Mouse (Mus musculus): ENCODE measurements around the gene 4833439L19Rik. TPM values are rescaled to one million over a fixed set of nuclear protein-coding genes. Genes with fewer than 3 reads are reported as not detected.

4833439L19Rik gene
- polyA plus RNA-seq, 2 experiments, result 84.6 to 125 TPM

DNA sequence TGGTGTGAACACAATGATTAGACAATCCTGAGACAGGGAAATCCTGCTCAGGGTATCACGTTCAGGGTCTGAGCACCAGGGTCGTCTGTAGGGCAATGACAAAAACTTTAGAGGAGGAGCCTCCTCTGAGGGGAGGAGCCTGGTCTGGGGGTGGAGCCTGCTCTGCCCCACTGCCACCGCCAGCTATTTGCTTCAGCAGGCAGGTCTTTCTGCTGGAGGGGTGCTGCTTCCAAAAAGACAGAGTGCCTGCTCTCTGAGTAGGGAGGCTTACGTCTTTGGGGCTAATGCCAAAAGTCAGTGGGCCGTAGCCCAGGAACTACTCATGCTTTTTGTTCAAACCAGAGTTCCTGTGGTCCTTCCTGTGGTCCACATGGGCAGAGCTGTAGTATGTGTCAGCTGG lies 3.1 kb upstream of the 4833439L19Rik start:
- ATAC-seq (ENCODE audit: low FRiP score, low read depth), result no peak
- no peaks in the 10 kb centered on the region for H3K36me3 ChIP-seq (ENCODE audit: control insufficient read depth, insufficient read depth, low read length)
- H3K27me3 ChIP-seq (ENCODE audit: control insufficient read depth, insufficient read depth, low read length), result no peaks in the 10 kb centered on the region
- no peak overlapping the region for H3K27ac ChIP-seq (replicated peaks; ENCODE audit: low read depth, low read length)
- peaks cover 9% of the 10 kb centered on the region; the same call in 1 of the 2 replicates for H3K4me1 ChIP-seq (ENCODE audit: control insufficient read depth, insufficient read depth, low read length)
- H3K9ac ChIP-seq (ENCODE audit: low read depth, low read length, severe bottlenecking), result no peak overlapping the region
- no peaks in the 10 kb centered on the region for H3K9me3 ChIP-seq (ENCODE audit: control insufficient read depth, low read length)
- no peak for DNase-seq (ENCODE audit: low spot score)
- no peak overlapping the region for H3K4me2 ChIP-seq (replicated peaks; ENCODE audit: low read depth, low read length, severe bottlenecking)
- 43% methylated on average over 5 of the region's 5 CpGs for WGBS
- H3K4me3 ChIP-seq (replicated peaks; ENCODE audit: low read length), result no peak overlapping the region
- TF ChIP-seq POLR2A (IDR thresholded peaks at IDR 0.05; ENCODE audit: borderline replicate concordance, extremely low read depth, insufficient read depth, insufficient read length), result no peak

DNA sequence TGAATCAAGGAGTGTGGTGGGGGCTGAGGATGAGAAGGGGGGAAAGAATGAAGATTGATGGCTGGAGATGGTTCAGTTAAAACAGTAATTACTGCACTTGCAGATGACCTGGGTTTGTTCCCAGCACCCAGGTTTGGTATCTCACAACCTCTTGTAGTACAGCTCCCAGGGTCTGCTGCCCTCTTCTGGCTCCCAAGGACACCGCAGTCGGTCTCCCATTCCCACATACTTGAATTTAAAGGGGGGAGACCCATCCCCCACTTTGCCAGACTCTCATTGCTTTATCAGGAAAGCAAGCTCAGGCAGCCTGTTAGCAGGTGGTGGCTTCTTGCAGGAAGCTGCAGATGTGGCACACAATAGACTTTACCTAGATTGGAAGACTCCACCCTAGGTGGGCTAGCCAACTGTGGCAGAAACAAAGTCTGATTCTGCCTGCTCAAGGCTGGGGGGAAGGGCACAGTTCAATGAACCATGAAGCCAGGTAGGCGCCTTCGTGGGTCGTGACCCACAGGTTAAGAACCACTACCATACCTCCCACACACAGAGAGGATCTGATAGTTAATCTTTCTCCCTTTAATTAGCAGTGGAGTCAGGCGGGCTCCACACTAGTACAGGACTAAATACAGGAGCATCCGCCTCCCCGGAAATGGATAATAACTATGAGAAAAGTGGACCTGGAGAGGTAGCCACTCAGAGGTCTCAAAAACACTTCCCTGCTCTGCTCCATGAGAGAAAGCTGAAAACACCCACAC lies 535 bp upstream of the 4833439L19Rik start:
- 53% methylated on average over 8 of the region's 8 CpGs for WGBS
- Histone ChIP-seq H3K36me3 (ENCODE audit: control insufficient read depth, insufficient read depth, low read length) (peaks cover 24% of the 10 kb centered on the region), H3K4me1 (ENCODE audit: control insufficient read depth, insufficient read depth, low read length) (peaks cover 9% of the 10 kb centered on the region; the same call in 1 of the 2 replicates), H3K4me3 (replicated peaks; ENCODE audit: low read length) (peak overlapping the region; percentile 98), H3K9ac (ENCODE audit: low read depth, low read length, severe bottlenecking) (peak overlapping the region; percentile 93; the same call in 1 of the 2 replicates), H3K9me3 (ENCODE audit: control insufficient read depth, low read length) (no peaks in the 10 kb centered on the region), H3K27ac (replicated peaks; ENCODE audit: low read depth, low read length) (no peak overlapping the region), H3K27me3 (ENCODE audit: control insufficient read depth, insufficient read depth, low read length) (no peaks in the 10 kb centered on the region), H3K4me2 (replicated peaks; ENCODE audit: low read depth, low read length, severe bottlenecking) (peak overlapping the region; percentile 57)
- ATAC-seq (ENCODE audit: low FRiP score, low read depth) (peak; percentile 66), DNase-seq (ENCODE audit: low spot score) (peak; percentile 44)
- no peak for TF ChIP-seq POLR2A (IDR thresholded peaks at IDR 0.05; ENCODE audit: borderline replicate concordance, extremely low read depth, insufficient read depth, insufficient read length)

DNA sequence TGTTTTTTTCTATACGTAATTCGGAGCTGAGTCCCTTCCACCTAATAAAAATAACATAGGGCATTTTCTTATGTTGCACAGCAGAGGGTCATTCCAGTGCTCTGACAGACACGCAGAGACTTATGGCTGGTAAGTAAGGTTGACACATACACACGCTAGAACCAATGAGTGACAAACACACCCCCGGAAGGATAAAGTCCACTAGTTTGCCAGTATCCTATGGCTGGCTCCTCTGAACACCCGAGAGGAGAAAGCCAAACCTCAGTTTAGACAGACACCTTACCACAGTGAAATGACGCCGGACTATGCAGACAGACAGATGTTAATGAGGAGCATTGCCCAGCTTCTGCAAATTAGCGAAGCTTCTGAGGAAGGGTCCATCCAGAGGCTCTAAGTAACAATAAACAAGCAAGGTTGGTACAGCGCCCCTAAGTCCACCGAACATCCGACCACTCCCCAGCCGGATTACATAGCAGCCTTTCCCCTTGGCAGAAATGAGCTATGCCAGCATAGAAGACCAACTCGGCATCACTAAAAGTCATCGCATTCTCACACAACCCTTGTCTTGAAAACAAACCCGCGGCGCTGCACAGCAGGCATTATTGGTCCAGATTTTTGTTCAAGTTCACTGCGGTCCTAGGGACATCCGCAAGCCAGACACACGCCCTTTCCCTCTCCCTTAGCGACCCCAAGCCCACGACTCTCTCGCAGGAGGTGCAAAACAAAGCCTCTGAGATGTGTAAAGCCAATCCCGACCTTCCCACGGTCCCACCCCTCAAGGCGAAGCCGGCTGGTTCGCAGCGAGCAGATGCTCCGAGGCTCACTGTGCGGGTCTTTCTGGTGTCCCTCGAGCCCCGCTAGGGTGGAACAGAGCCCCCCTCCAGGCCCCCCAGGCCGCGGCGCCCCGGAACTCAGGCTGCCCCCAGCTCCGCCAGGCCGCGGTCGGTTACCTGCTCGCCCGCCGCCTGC lies 719 bp downstream of the 4833439L19Rik start:
- Histone ChIP-seq H3K4me2 (replicated peaks; ENCODE audit: low read depth, low read length, severe bottlenecking) (peak overlapping the region; percentile 85), H3K4me1 (ENCODE audit: control insufficient read depth, insufficient read depth, low read length) (peaks cover 9% of the 10 kb centered on the region; the same call in 1 of the 2 replicates), H3K27ac (replicated peaks; ENCODE audit: low read depth, low read length) (peak overlapping the region; percentile 15; the same call in 1 of the 2 replicates), H3K9ac (ENCODE audit: low read depth, low read length, severe bottlenecking) (peak overlapping the region; percentile 93), H3K36me3 (ENCODE audit: control insufficient read depth, insufficient read depth, low read length) (peaks cover 37% of the 10 kb centered on the region), H3K4me3 (replicated peaks; ENCODE audit: low read length) (peak overlapping the region; percentile 98), H3K9me3 (ENCODE audit: control insufficient read depth, low read length) (no peaks in the 10 kb centered on the region), H3K27me3 (ENCODE audit: control insufficient read depth, insufficient read depth, low read length) (no peaks in the 10 kb centered on the region)
- TF ChIP-seq POLR2A (IDR thresholded peaks at IDR 0.05; ENCODE audit: borderline replicate concordance, extremely low read depth, insufficient read depth, insufficient read length), result no peak
- ATAC-seq (ENCODE audit: low FRiP score, low read depth), result peak; percentile 50
- DNase-seq (ENCODE audit: low spot score), result no peak
- WGBS, result 13% methylated on average over 42 of the region's 45 CpGs

DNA sequence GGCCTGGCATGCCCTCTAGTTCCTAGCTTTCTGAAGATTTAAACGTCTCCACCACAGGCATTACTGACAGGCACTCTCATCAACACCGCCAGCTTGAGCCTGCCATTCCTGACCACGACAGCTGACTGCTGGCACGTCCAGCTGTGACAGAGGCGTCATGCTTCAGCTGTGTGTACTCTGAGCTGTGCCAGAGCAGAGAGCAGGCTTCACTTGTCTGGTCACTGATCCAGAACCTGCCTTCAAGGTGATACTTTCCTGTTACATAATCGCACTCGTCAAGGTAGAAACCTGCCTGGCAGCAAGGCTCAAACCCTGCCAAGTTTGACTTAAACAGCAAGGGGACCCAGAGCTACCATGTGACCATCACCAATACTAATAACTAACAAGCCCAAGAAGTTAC lies 2.7 kb downstream of the 4833439L19Rik start:
- Histone ChIP-seq H3K9ac (ENCODE audit: low read depth, low read length, severe bottlenecking) (no peak overlapping the region), H3K36me3 (ENCODE audit: control insufficient read depth, insufficient read depth, low read length) (peaks cover 56% of the 10 kb centered on the region), H3K27ac (replicated peaks; ENCODE audit: low read depth, low read length) (no peak overlapping the region), H3K4me3 (replicated peaks; ENCODE audit: low read length) (no peak overlapping the region), H3K27me3 (ENCODE audit: control insufficient read depth, insufficient read depth, low read length) (no peaks in the 10 kb centered on the region), H3K4me1 (ENCODE audit: control insufficient read depth, insufficient read depth, low read length) (peaks cover 9% of the 10 kb centered on the region; the same call in 1 of the 2 replicates), H3K4me2 (replicated peaks; ENCODE audit: low read depth, low read length, severe bottlenecking) (no peak overlapping the region), H3K9me3 (ENCODE audit: control insufficient read depth, low read length) (no peaks in the 10 kb centered on the region)
- ATAC-seq (ENCODE audit: low FRiP score, low read depth) (no peak), DNase-seq (ENCODE audit: low spot score) (no peak)
- TF ChIP-seq POLR2A (IDR thresholded peaks at IDR 0.05; ENCODE audit: borderline replicate concordance, extremely low read depth, insufficient read depth, insufficient read length), result no peak
- WGBS, result 86% methylated on average over 7 of the region's 7 CpGs

DNA sequence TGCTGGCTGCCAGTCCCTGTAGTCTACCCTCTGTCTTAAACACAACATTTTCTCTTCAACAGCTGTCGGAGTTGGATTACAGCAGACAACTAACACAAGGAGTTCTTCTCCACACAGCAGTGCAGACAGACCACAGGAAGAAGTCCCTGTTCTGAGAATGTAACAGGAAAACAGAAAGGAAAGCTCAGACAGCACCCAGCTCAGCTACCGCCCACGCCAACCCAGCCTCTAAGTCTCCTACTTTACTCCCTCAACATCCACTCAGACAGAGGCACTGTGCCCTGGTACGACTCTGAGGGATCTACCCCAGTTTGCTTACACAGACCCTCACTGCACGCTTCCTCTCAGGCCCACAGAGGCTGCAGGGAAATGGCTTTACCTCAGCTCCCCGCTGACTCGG lies 4.6 kb downstream of the 4833439L19Rik start:
- no peaks in the 10 kb centered on the region for H3K27me3 ChIP-seq (ENCODE audit: control insufficient read depth, insufficient read depth, low read length)
- no peak overlapping the region for H3K4me3 ChIP-seq (replicated peaks; ENCODE audit: low read length)
- no peak for TF ChIP-seq POLR2A (IDR thresholded peaks at IDR 0.05; ENCODE audit: borderline replicate concordance, extremely low read depth, insufficient read depth, insufficient read length)
- peaks cover 9% of the 10 kb centered on the region; the same call in 1 of the 2 replicates for H3K4me1 ChIP-seq (ENCODE audit: control insufficient read depth, insufficient read depth, low read length)
- no peak overlapping the region for H3K9ac ChIP-seq (ENCODE audit: low read depth, low read length, severe bottlenecking)
- WGBS, result 96% methylated on average over 7 of the region's 7 CpGs
- DNase-seq (ENCODE audit: low spot score) (no peak), ATAC-seq (ENCODE audit: low FRiP score, low read depth) (no peak)
- H3K9me3 ChIP-seq (ENCODE audit: control insufficient read depth, low read length), result no peaks in the 10 kb centered on the region
- H3K27ac ChIP-seq (replicated peaks; ENCODE audit: low read depth, low read length), result no peak overlapping the region
- H3K36me3 ChIP-seq (ENCODE audit: control insufficient read depth, insufficient read depth, low read length), result peaks cover 76% of the 10 kb centered on the region
- H3K4me2 ChIP-seq (replicated peaks; ENCODE audit: low read depth, low read length, severe bottlenecking), result no peak overlapping the region

Data from limb, embryonic 14.5 days (tissue).